Mouse (Mus musculus): ENCODE data around the gene Tssk6.

DNA sequence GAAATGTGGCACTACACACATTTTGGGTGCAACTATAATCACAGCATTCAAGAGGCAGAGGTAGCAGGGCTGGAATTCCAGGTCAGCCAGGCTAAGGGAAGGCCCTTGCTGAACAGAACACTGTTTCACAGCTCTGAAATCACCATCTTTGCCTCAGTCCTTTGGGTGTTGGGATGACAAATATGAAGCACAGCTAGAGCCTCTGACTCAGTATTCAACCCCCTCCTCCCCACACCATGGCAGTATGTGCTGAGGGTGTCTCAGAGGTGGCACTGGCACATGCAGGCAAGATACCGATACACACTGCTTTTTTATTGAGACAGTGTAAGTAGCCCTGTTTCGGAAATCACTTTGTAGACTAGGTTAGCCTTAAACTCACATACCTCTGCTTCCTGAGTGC is 4.3 kb downstream of the Tssk6 start:
- TF ChIP-seq GATA1 (IDR thresholded peaks at IDR 0.05; ENCODE audit: borderline replicate concordance, low read length) (no peak), FLI1 (IDR thresholded peaks at IDR 0.05; ENCODE audit: low read length) (no peak)

Measured in megakaryocyte, embryonic 14.5 days (primary cell).